Mouse (Mus musculus): ENCODE data around the gene Pink1. TPM values are rescaled to one million over a fixed set of nuclear protein-coding genes. Genes with fewer than 3 reads are reported as not detected.

Pink1 gene
- total RNA-seq (2023): 10 to 100 TPM; 35.3 to 43.2 TPM

DNA sequence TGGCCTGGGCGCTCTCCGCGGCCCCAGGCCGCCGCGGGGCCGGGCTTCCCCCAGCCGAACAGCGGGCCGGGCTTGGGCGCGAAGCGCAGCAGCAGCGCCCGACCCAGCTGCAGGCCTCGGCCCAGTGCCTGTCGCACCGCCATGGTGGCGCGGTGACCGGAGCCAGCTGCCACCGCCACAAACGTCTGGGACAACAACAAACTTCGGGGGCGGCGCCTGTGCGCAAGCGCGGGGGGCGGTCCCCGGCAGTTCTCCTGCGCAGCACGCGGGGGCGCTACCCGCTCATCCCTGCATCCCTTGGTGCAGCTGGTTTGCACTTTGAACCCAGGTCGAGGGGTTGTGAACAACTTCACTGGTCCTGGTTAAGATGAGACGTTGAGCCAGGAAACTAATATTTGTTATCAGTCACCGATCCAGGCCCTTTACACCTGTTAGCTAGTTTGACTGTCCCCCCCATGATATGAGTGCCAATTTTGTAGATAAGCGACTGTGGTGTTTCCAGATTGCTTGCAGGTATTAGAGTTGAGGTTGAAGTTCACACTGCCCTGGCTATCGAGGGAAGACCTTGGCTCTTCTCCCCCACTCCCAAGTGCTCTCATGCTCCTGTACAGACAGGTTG lies at the start of gene Pink1:
Gene Pink1, minus strand, starts transcription at position 231 of the 619 bp plus-strand sequence.

DNA sequence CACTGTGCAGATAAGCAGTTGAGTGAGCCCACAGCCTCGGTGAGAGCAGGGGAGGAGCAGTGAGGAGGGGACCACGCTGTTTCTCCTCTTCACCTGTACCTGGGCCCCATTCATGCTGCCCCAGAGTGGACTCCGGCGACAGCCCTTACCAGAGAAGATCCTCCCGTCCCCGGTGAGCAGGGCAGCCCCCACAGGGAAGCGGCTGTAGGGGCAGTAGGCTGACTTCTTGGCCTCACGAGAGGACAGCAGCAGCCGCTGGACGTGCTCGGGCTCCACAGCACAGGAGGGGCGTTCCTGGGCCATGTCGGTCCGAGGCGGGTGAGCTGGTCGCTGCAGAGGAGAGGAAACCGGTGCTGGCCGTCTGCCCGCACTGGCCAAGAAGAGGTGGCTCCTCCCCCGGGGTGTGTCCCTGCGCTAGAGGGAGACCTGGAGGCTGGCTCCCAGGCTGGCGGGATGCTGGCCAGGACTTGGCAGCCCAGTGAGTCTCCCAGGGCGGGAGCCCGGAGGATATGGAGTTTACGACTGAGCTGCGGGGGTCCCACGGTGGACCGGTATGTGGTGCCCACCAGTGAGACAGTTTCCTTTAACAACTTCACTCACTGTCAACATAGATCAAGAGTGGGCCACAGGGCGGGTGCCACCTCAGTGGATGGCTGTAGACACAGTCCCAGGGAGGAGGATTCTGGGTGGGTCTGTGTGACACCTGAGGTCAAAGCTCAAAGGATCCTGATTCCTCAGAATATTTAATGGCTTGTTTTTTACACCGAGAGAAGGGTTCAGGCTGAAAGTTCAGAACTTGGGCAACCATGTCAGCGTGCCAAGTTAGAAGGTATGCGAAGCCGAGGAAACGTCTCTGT lies 41.8 kb upstream of the Pink1 start, which contains the start of gene Cda:
Gene Cda, minus strand, starts transcription at position 352 of the 857 bp plus-strand sequence.

DNA sequence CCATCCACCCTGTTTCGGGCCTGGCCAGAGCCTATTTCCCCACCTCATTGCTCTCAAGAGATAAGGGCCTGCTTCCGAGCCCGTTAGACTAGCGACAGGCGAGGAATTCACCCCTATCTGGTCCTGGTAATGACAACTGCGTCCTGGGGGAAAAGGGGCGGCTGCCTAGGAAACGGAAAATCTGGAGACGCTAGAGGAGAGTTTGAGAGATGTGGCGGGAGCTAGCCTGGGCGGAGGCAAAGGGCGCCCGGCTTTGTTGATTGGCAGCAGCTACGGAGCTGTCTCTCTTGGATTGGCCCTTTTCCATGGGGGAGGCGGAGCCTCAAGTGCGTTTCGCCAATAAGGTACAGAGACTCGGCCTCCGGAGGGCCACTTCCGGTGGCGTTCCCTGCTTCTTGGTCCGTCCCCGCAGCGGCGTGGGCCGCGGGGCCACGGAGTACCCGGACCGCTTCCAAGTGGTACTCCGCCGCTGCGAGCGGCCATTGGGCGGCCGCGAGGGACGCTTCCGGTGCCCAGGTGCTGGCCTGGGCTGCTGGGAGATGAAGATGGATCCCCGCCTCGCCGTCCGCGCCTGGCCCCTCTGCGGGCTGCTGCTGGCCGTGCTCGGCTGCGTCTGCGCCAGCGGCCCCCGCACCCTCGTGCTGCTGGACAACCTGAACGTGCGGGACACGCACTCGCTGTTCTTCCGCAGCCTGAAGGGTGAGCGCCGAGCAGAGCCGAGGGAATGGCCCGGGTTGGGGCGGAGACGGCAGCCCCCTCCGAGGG lies 21.6 kb downstream of the Pink1 start, which contains the start of gene Ddost:
Gene Ddost, plus strand, starts transcription at position 391 of the 765 bp plus-strand sequence.

Other genes starting within 250 kb of the Pink1 start
- 100 to 1,000 TPM; 105 to 130 TPM for gene Hp1bp3, start 110.0 kb downstream of the Pink1 start, total RNA-seq (2023)
- 1 to 10 TPM in 1 of 2 experiments, not detected in 1; 1.1 TPM for gene Sh2d5, start 75.9 kb downstream of the Pink1 start, total RNA-seq (2023)
- under 1 TPM in 1 of 2 experiments, not detected in 1; 0.20 TPM for gene Kif17, start 75.9 kb downstream of the Pink1 start, total RNA-seq (2023)
- gene Ddost, start 21.6 kb downstream of the Pink1 start, total RNA-seq (2023): 10 to 100 TPM; 58.4 to 66.1 TPM
- gene Cda, start 41.7 kb upstream of the Pink1 start, total RNA-seq (2023): not detected
- gene Fam43b, start 70.2 kb upstream of the Pink1 start, total RNA-seq (2023): not detected
- 10 to 100 TPM; 39.2 to 39.5 TPM for gene Mul1, start 108.4 kb upstream of the Pink1 start, total RNA-seq (2023)
- under 1 TPM; 0.33 to 0.58 TPM for gene Camk2n1, start 128.0 kb upstream of the Pink1 start, total RNA-seq (2023)